Mouse (Mus musculus): ENCODE measurements around the gene Asgr2. TPM values are rescaled to one million over a fixed set of nuclear protein-coding genes. Genes with fewer than 3 reads are reported as not detected.

The Asgr2 gene
- not detected for total RNA-seq (2023)

DNA sequence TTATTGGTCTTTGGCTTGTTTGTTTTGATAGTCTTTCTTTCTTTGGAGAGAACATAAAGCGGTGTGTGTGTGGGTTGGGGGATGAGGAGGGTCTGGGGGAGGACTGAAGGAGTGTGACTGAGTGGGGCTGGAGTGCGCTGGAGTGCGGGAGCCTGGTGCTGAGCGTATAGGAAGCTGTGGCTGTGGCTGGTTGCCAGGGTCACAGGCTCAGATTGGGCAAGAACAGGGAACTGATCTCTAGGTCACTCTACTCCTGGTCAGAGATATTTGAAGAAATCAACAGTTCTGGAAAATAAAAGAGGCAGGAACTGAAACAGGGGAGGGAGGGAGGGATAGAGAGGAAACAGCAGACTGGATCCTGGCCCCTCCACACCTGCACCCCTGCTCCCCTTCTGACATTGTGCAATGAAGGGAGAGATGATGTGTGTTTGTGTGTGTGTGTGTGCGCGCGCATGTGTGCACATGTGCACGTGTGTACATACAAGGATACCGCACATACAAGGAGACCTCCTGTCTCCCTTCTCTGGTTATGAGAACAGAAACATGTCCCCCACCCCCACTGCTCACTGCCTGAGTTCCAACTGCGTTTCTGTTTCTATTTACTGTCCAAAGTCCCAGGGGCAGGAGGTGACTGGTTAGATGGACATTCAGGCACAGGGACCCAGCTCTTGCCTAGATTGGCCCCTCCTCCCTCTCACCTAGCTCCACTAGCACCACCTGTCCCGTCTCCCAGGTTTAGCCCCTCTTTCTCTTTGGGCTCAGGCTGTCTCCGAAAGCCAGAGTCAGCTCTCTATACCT, at the start of gene Asgr2:
Asgr2 (plus strand) TSS at position 659 of the 798 bp plus-strand sequence.

DNA sequence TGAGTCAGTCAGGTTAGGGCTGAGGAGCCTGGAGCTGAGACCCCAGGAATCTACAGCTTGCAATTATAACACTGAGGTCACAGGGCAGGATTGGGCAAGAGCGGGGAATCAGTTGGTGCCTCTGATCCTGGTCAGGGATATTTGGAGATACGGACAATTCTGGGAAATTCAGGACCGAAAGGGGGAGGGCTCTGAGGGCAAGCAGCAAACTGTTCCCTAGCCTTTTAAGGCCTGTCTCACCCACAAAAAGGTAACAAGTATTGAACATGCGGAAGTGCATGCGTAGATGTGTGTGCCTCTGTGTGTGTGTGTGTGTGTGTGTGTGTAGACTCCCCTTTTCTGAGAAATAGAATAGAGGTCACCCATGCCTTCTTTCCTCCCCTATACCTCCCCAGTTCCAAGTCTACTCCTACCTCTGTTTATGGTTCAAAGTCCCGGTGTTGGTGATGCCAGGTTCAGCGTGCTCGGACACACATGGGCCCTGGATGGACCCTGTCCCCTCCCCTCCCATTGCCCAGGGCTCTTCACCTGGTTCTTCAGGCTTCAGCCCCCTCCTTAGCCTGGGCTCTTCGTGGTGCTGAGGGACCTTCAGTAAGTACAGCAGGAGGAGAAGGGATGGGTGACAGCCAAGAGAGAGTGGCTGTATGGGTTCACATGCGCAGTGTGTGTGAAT, 38.4 kb upstream of the Asgr2 start, which contains the start of gene Asgr1:
Asgr1 (plus strand) TSS at position 188 of the 673 bp plus-strand sequence.

DNA sequence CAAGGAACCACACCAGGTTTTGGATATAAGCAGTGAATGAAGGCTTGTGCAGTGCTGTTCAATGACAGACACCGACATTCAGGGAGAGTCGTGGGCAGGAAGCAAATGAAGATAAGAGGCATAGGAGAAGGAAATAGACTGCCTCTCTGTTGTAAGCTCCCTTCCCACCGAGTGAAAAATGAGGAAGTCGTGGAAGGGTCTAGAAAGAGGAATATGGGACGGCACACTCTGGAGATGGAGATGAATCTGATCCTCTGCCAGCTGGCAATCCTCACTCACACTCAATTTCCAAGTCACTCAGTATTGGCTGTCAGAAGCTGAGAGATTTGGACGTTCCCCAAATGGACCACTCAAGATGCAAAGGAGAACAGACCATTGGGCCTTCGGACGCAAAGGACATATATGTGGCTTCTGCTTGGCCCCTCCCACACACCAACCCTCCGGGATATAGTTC, 37.5 kb downstream of the Asgr2 start, which contains the start of gene Mgl2:
Mgl2 (plus strand) TSS at position 404 of the 454 bp plus-strand sequence.

Other genes starting within 250 kb of the Asgr2 start
- gene Plscr3, start 246.3 kb upstream of the Asgr2 start, total RNA-seq (2023): 10 to 100 TPM; 35.0 to 35.9 TPM
- gene Tnk1, start 233.9 kb upstream of the Asgr2 start, total RNA-seq (2023): not detected
- gene Tmem95, start 214.6 kb upstream of the Asgr2 start, total RNA-seq (2023): 1 to 10 TPM in 1 of 2 experiments, under 1 TPM in 1; 0.88 to 1.2 TPM
- 1 to 10 TPM; 8.6 to 9.0 TPM for gene Kctd11, start 211.2 kb upstream of the Asgr2 start, total RNA-seq (2023)
- 100 to 1,000 TPM; 260 to 263 TPM for gene Acap1, start 197.1 kb upstream of the Asgr2 start, total RNA-seq (2023)
- gene 2810408A11Rik, start 191.7 kb upstream of the Asgr2 start, total RNA-seq (2023): 1 to 10 TPM; 3.0 to 3.2 TPM
- gene Neurl4, start 191.6 kb upstream of the Asgr2 start, total RNA-seq (2023): 10 to 100 TPM; 20.9 to 27.6 TPM
- gene Gps2, start 178.8 kb upstream of the Asgr2 start, total RNA-seq (2023): 10 to 100 TPM; 69.0 to 84.5 TPM
- gene Eif5a, start 170.7 kb upstream of the Asgr2 start, total RNA-seq (2023): 100 to 1,000 TPM; 482 to 501 TPM
- gene Ybx2, start 156.8 kb upstream of the Asgr2 start, total RNA-seq (2023): not detected
- gene Slc2a4, start 144.5 kb upstream of the Asgr2 start, total RNA-seq (2023): 1 to 10 TPM in 1 of 2 experiments, under 1 TPM in 1; 0.97 to 1.3 TPM
- not detected for gene Cldn7, start 127.9 kb upstream of the Asgr2 start, total RNA-seq (2023)
- gene Ctdnep1, start 111.5 kb upstream of the Asgr2 start, total RNA-seq (2023): 10 to 100 TPM; 75.0 to 80.3 TPM
- gene Elp5, start 110.1 kb upstream of the Asgr2 start, total RNA-seq (2023): 10 to 100 TPM; 24.3 to 31.0 TPM
- 100 to 1,000 TPM; 475 to 527 TPM for gene Gabarap, start 101.5 kb upstream of the Asgr2 start, total RNA-seq (2023)
- gene Phf23, start 96.9 kb upstream of the Asgr2 start, total RNA-seq (2023): 10 to 100 TPM; 41.2 to 53.6 TPM
- 10 to 100 TPM; 15.0 to 18.2 TPM for gene Dvl2, start 92.0 kb upstream of the Asgr2 start, total RNA-seq (2023)
- 10 to 100 TPM; 39.3 to 50.0 TPM for gene Acadvl, start 77.2 kb upstream of the Asgr2 start, total RNA-seq (2023)
- 1 to 10 TPM; 5.5 to 5.8 TPM for gene Dlg4, start 75.7 kb upstream of the Asgr2 start, total RNA-seq (2023)
- not detected for gene Asgr1, start 38.6 kb upstream of the Asgr2 start, total RNA-seq (2023)
- 10 to 100 TPM; 11.8 to 12.3 TPM for gene Mgl2, start 37.7 kb downstream of the Asgr2 start, total RNA-seq (2023)
- 10 to 100 TPM; 17.3 to 20.9 TPM for gene Clec10a, start 63.6 kb downstream of the Asgr2 start, total RNA-seq (2023)
- not detected for gene Slc16a11, start 120.1 kb downstream of the Asgr2 start, total RNA-seq (2023)
- gene Slc16a13, start 128.4 kb downstream of the Asgr2 start, total RNA-seq (2023): 1 to 10 TPM; 1.5 to 2.1 TPM
- not detected for gene Bcl6b, start 137.2 kb downstream of the Asgr2 start, total RNA-seq (2023)
- 10 to 100 TPM; 42.2 to 47.4 TPM for gene 0610010K14Rik, start 145.3 kb downstream of the Asgr2 start, total RNA-seq (2023)
- 1 to 10 TPM; 3.8 to 5.9 TPM for gene Gm21988, start 147.2 kb downstream of the Asgr2 start, total RNA-seq (2023)
- 100 to 1,000 TPM; 108 to 111 TPM for gene Rnasek, start 147.2 kb downstream of the Asgr2 start, total RNA-seq (2023)
- gene Alox12, start 162.7 kb downstream of the Asgr2 start, total RNA-seq (2023): under 1 TPM; 0.18 to 0.42 TPM
- gene Alox12e, start 230.0 kb downstream of the Asgr2 start, total RNA-seq (2023): 1 to 10 TPM in 1 of 2 experiments, under 1 TPM in 1; 0.62 to 1.0 TPM

Data from neutrophil, adult 83 days (primary cell).